Mouse (Mus musculus) spleen, adult 2 months (tissue): ENCODE results near the gene Syt1.

ENCODE experiments used
- CTCF ChIP-seq: fragments of 200-500 bp; IDR thresholded peaks from 2 replicates; pipeline ENCODE4 v1.5.1; 2011; ENCODE audit warnings: mild to moderate bottlenecking, inconsistent platforms; ENCODE audit not compliant: insufficient read depth, insufficient read length, insufficient replicate concordance; ENCODE audit errors: extremely low read depth
- POLR2A ChIP-seq: fragments of 200-500 bp; IDR thresholded peaks from 2 replicates; pipeline ENCODE4 v1.6.1; 2011; ENCODE audit warnings: low read depth, low read length, inconsistent platforms

DNA sequence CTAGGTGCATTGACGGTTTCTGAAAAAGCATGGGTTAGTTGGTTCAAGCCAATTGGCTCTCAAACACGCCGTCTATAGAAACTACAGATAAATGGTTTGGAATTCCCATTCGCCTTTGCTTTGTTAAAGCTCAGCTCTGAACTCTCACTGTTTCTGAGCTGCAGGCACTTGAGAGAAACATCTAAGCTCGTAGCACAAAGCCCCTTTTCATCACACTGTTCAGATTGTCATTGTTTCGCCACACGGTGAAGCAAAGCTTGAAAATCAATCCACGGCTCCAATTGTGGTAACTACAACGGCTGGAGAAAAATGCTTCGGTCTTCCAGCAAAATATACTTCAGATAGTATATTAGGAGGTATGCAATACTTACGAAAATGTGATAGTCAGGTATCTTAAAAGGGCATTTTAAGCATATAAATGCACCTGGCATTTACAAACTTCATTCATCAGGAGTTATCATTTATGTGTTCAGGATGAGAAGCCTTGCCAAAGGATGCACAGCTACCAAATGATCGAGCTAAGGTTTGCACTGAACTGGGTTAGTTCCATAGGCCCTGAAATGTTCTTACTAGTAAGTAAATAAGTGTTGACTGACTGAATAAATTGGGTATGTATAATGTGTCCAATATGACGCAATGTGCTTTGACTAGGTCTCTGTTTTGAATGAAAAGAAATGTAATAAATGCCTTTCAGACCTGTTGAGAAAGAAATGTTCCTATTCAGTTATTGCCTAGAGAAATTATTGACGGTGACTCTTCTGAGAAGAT is 309.2 kb downstream of the Syt1 start:
- TF ChIP-seq POLR2A (no peak), CTCF (no peak)
